Mouse (Mus musculus) intestine, embryonic 15.5 days (tissue): ENCODE measurements at regions not wholly inside any gene's neighbourhood (a gene's known extent, or its start where the extent isn't known, plus 50 kb on each side); places are given as distances from the start of the nearest gene placed in this dataset.
A peak's percentile ranks its signal among the peaks of the same experiment; 100 is the strongest.

ENCODE experiments used
- ATAC-seq: fragments of 200-750 bp; cut with Nextera tagmentation; 2 replicates; pipeline ENCODE4 v1.8.0; 2017; ENCODE audit warnings: moderate TSS enrichment, moderate library complexity
- H3K27ac ChIP-seq: fragments of 300-500 bp; sonication (generic); 2 replicates; pipeline ENCODE4 v1.5.1; 2015; ENCODE audit warnings: mild to moderate bottlenecking, inconsistent platforms
- H3K27me3 ChIP-seq: fragments of 300-500 bp; sonication (generic); replicated peaks from 2 replicates; pipeline ENCODE4 v1.6.1; 2015; ENCODE audit warnings: inconsistent platforms
- H3K36me3 ChIP-seq: fragments of 300-500 bp; sonication (generic); 2 replicates; pipeline ENCODE4 v1.6.1; 2015; ENCODE audit warnings: inconsistent platforms
- H3K4me1 ChIP-seq: fragments of 300-500 bp; sonication (generic); replicated peaks from 2 replicates; pipeline ENCODE4 v1.6.1; 2015; ENCODE audit warnings: inconsistent platforms
- H3K4me2 ChIP-seq: fragments of 300-500 bp; sonication (generic); replicated peaks from 2 replicates; pipeline ENCODE4 v1.6.1; 2015; ENCODE audit warnings: mild to moderate bottlenecking, inconsistent platforms
- H3K4me3 ChIP-seq: fragments of 300-500 bp; sonication (generic); replicated peaks from 2 replicates; pipeline ENCODE4 v1.5.1; 2015; ENCODE audit warnings: inconsistent platforms
- H3K9ac ChIP-seq: fragments of 300-500 bp; sonication (generic); 2 replicates; pipeline ENCODE4 v1.6.1; 2015; ENCODE audit warnings: inconsistent platforms
- H3K9me3 ChIP-seq: fragments of 300-500 bp; sonication (generic); 2 replicates; pipeline ENCODE4 v1.6.1; 2016; ENCODE audit warnings: inconsistent platforms
- WGBS: fragments of 180-500 bp; shearing (Covaris S2); methylation state at CpG from one replicate; pipeline ENCODE4 v1.1.7; 2015; 5-methylcytosine and 5-hydroxymethylcytosine counted together

DNA sequence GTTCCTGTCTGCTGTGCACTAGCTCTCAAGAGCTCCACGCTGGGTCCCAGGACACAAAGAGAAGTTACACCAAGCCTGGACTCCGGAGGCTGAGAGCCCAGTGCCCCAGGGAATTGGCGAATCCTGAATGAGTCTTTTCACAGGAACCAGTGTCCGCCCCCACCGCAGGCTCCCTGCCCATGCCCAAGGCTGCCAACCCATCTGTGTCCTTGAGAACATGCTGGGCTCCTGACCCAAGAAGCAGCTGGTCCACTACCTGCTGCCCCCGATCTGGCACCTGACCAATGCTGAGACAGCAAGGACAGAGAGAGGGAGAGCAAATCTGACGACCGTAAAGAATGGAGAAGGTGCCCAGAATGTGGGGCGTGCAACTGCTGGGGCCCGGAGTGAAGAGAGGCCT is 85.2 kb upstream of the Cplx2 start:
- no peak for ATAC-seq
- peaks cover 5% of the 10 kb centered on the region; the same call in 1 of the 2 replicates for H3K4me1 ChIP-seq
- no peaks in the 10 kb centered on the region for H3K36me3 ChIP-seq
- peaks cover 5% of the 10 kb centered on the region for H3K27me3 ChIP-seq
- no peak overlapping the region for H3K4me3 ChIP-seq
- no peak overlapping the region for H3K9ac ChIP-seq
- WGBS: 86% methylated on average over 10 of the region's 10 CpGs
- H3K27ac ChIP-seq: no peak overlapping the region
- no peak overlapping the region for H3K4me2 ChIP-seq
- H3K9me3 ChIP-seq: no peaks in the 10 kb centered on the region

DNA sequence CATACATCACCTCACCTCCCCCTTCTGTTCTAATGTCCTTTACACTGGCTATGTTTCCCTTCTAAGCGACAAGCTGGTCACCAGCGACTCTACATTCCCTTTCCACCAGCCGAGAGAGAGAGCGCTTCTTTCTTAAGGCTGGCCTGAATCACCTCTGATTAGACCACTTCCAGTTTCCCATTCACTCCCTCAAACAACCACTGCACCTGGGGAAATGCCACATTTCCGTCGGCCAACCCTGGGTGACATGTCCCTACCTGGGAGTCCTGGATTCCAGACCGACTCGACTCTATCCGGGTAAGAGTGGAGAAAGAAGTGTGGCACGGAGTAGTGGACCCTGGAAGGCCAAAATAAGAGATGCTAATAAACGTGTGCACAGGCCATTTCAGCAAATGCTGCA is 84.5 kb upstream of the Cplx2 start:
- Histone ChIP-seq H3K9ac (no peak overlapping the region), H3K4me2 (no peak overlapping the region), H3K27ac (no peak overlapping the region), H3K27me3 (peaks cover under 1% of the 10 kb centered on the region; the same call in 1 of the 2 replicates), H3K36me3 (no peaks in the 10 kb centered on the region), H3K4me1 (peaks cover 5% of the 10 kb centered on the region; the same call in 1 of the 2 replicates), H3K4me3 (no peak overlapping the region), H3K9me3 (no peaks in the 10 kb centered on the region)
- 82% methylated on average over 11 of the region's 11 CpGs for WGBS
- no peak for ATAC-seq

DNA sequence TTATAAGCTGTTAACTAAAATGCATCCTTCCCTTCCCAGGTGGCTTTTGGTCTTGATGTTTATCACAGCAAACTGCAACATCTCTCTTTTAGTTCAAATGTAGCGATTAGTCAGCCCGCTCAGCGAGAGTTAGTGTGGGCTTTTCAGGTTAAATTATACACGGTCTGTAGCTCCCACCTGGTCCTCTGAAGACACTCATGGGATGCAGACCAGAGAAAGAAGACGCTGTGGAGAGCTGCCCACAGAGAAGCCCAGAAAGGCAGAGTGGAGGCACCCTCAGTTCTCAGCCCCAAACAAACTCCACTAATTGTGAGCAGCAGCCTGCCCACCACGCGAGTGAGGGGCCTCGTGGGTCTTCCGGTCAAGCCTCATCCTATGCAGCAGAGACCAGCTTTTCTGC is 81.1 kb upstream of the Cplx2 start:
- no peak overlapping the region for H3K27ac ChIP-seq
- no peak overlapping the region for H3K4me3 ChIP-seq
- H3K4me2 ChIP-seq: no peak overlapping the region
- H3K27me3 ChIP-seq: no peaks in the 10 kb centered on the region
- H3K4me1 ChIP-seq: no peaks in the 10 kb centered on the region
- no peak overlapping the region for H3K9ac ChIP-seq
- WGBS: 90% methylated on average over 9 of the region's 9 CpGs
- H3K9me3 ChIP-seq: no peaks in the 10 kb centered on the region
- no peaks in the 10 kb centered on the region for H3K36me3 ChIP-seq
- ATAC-seq: no peak

DNA sequence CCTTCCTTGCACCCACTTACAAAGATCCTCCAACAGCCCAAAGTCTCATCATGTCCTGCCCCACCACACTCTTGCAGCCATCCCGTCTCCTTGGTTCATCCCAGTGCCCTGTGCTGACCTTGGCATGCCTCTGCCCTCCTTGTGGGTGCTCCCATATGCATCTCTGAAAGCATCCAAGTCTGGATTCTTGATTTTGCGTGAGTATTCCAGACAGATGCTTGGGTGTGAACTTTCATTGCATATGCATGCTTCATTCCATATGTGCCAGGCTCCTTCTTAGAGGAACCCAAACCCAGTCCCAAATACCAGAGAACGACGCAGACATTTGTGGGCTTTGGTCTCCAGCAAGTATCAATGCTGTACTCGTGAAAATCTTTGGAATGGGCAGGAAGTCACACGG is 78.8 kb upstream of the Cplx2 start:
- Histone ChIP-seq H3K9me3 (no peaks in the 10 kb centered on the region), H3K9ac (no peak overlapping the region), H3K27me3 (no peaks in the 10 kb centered on the region), H3K4me2 (no peak overlapping the region), H3K27ac (no peak overlapping the region), H3K36me3 (no peaks in the 10 kb centered on the region), H3K4me1 (no peaks in the 10 kb centered on the region), H3K4me3 (no peak overlapping the region)
- 81% methylated on average over 6 of the region's 6 CpGs for WGBS
- ATAC-seq: no peak

DNA sequence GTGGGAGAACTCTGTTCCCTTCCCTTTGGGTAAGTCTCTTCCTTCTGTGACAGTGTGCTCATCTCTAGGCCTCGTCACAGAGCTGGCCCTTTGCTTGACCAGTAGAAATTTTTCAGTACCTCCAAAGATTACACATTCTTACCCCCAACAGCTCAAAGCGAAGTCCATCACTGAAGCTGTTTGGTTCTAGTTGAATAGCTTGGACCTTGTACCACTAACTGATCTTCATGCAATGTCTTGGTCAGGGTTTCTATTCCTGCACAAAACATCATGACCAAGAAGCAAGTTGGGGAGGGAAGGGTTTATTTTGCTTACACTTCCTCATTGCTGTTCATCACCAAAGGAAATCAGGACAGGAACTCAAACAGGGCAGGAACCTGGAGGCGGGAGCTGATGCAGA is 78.1 kb upstream of the Cplx2 start:
- Histone ChIP-seq H3K4me2 (no peak overlapping the region), H3K4me3 (no peak overlapping the region), H3K9me3 (no peaks in the 10 kb centered on the region), H3K36me3 (no peaks in the 10 kb centered on the region), H3K27me3 (no peaks in the 10 kb centered on the region), H3K4me1 (no peaks in the 10 kb centered on the region), H3K27ac (no peak overlapping the region), H3K9ac (no peak overlapping the region)
- ATAC-seq: no peak
- 91% methylated on average over 3 of the region's 3 CpGs for WGBS

DNA sequence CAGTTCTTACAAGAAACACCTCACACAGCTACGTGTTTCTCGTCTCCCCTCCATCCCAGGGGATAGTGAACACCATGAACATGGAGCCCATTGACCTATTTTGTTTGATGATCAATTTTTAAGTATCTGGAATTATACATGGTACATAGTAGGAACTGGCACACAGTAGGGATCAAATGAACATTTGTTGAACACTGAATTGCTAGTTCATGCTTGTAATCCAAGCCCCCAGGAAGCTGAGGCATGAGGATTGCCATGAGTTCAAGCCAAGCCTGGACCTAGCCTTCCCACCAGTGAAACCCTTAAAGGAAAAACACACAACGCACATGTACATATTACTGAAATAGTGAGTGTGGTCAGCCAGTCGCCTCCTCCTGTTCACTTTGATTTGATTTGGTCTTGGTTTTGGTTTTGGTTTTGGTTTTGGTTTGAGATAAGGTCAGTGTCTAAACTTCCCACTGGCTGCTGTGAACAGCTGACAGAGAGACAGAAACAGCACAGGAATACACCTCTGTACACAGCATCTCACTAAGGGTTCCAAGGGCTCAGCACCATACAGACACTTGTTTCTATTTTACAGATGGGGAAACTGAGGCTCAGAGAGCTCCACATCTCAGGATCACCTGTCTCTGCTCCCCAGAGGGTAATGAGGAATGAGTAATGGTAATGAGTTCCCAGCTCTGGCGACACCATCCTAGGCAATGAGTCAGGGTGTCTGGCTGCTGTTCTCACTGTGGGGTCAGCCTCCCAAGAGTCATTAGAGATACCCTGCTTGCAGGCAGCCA is 75.5 kb upstream of the Cplx2 start:
- Histone ChIP-seq H3K36me3 (no peaks in the 10 kb centered on the region), H3K4me1 (no peaks in the 10 kb centered on the region), H3K9ac (no peak overlapping the region), H3K4me3 (no peak overlapping the region), H3K27me3 (no peaks in the 10 kb centered on the region), H3K9me3 (no peaks in the 10 kb centered on the region), H3K27ac (no peak overlapping the region), H3K4me2 (no peak overlapping the region)
- WGBS: 71% methylated on average over 5 of the region's 5 CpGs
- ATAC-seq: no peak

DNA sequence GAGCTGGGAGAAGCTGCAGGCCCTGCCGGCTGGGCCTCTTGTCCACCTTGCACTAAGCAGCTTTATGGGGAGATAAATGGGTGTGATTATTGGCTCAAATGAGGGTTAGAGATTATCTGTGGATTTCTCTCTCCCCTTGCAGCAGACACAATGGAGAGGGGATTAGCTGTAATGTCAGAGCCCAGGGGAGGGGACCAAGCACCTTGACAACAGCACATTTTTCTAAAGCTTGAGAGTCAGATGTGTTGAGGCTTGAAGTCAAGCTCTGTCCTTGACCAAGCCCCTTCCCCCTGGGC is 74.9 kb upstream of the Cplx2 start:
- H3K27me3 ChIP-seq: no peaks in the 10 kb centered on the region
- no peak overlapping the region for H3K4me3 ChIP-seq
- H3K9me3 ChIP-seq: no peaks in the 10 kb centered on the region
- H3K36me3 ChIP-seq: no peaks in the 10 kb centered on the region
- H3K9ac ChIP-seq: no peak overlapping the region
- no peak overlapping the region for H3K4me2 ChIP-seq
- 5% methylated on average over 1 of the region's 1 CpGs for WGBS
- H3K27ac ChIP-seq: no peak overlapping the region
- no peaks in the 10 kb centered on the region for H3K4me1 ChIP-seq
- ATAC-seq: no peak

DNA sequence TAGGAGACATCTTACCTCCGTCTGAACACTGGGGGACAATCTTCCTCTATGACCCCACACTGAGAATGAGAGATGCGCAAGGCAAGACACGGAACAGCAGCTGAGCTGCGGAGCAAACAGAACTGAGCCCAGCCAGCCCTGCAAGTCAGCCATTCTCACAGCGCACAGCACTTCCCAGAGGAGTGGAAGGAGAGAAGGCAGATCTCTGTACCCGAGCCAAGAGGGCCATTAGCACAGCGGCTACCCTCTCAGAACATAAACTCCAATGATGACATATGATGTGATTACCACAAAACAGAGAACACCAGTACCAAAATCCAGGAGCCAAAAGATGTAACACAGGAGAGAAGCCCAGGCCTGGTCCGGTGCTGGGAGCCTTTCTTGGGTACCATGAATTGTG is 72.3 kb upstream of the Cplx2 start:
- H3K27me3 ChIP-seq: no peaks in the 10 kb centered on the region
- H3K9me3 ChIP-seq: no peaks in the 10 kb centered on the region
- 43% methylated on average over 8 of the region's 8 CpGs for WGBS
- H3K4me2 ChIP-seq: no peak overlapping the region
- no peak overlapping the region for H3K27ac ChIP-seq
- H3K4me3 ChIP-seq: no peak overlapping the region
- no peaks in the 10 kb centered on the region for H3K36me3 ChIP-seq
- no peak for ATAC-seq
- no peak overlapping the region for H3K9ac ChIP-seq
- H3K4me1 ChIP-seq: peaks cover 6% of the 10 kb centered on the region

DNA sequence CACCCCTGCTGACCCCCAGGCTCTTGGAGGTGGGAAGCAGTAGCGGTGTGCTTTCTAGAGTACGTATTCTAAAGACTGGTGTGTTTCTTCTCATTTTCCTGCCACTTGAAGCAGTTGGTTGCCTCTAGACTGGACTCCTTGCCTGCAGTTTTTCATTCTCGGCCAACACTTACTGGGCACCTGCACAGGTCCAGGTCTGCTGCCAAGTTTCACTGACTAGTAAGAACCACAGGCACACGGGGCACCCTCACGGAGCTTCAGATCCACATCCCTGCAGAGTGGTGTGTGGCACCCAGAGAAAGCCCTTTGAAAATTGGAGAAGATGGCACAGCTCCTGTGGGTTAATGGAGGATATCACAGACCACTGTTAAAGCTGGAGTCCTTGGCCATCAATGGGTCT is 71.9 kb upstream of the Cplx2 start:
- Histone ChIP-seq H3K4me2 (no peak overlapping the region), H3K27me3 (no peaks in the 10 kb centered on the region), H3K4me1 (peaks cover 10% of the 10 kb centered on the region), H3K36me3 (no peaks in the 10 kb centered on the region), H3K4me3 (no peak overlapping the region), H3K9ac (no peak overlapping the region), H3K9me3 (no peaks in the 10 kb centered on the region), H3K27ac (no peak overlapping the region)
- no peak for ATAC-seq
- 86% methylated on average over 5 of the region's 5 CpGs for WGBS

DNA sequence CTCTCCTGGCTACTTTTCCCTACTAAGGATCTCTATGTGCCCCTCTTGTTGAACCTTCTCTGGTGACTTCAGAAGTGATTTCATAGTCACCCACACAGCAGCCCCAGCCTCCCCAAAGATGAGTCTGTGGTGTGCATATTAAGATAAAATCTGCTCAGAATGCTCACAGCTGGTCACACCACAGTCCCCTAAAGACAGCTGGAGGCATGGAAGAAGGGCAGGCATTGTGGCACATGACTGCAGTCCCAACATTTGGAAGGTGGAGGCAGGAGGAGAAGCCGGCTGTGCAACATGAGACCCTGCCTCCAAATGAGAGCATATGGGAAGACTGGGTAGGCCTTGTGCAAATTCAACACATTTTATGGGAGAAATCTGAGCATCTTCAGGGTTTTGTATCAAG is 70.0 kb upstream of the Cplx2 start:
- Histone ChIP-seq H3K27ac (no peak overlapping the region), H3K9me3 (no peaks in the 10 kb centered on the region), H3K4me3 (no peak overlapping the region), H3K9ac (no peak overlapping the region), H3K4me2 (no peak overlapping the region), H3K4me1 (peaks cover 10% of the 10 kb centered on the region), H3K27me3 (no peaks in the 10 kb centered on the region), H3K36me3 (no peaks in the 10 kb centered on the region)
- WGBS: 100% methylated on average over 1 of the region's 1 CpGs
- no peak for ATAC-seq

DNA sequence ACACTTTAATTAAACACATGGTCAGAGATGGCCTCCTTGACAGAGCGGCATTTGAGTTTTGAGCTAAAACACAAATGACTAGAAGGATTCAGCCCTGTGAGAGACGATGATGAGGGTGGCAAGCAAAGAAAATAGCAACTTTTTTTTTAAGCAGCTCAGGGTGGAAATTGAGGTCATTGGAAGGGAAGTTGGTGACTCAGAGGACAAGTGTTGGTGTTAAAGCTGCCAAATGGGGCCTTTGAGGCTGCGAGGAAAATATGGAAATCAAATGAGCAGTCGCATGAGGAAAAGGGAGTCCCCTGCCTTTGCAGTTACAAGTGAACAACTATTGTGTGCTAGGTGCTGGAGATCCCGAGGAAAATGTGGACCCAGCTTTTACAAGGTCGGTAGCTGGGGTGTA is 69.5 kb upstream of the Cplx2 start:
- WGBS: 42% methylated on average over 6 of the region's 6 CpGs
- Histone ChIP-seq H3K4me2 (peak overlapping the region; percentile 96), H3K27ac (no peak overlapping the region), H3K4me3 (no peak overlapping the region), H3K36me3 (no peaks in the 10 kb centered on the region), H3K9ac (no peak overlapping the region), H3K4me1 (peaks cover 10% of the 10 kb centered on the region), H3K27me3 (no peaks in the 10 kb centered on the region), H3K9me3 (no peaks in the 10 kb centered on the region)
- no peak for ATAC-seq

DNA sequence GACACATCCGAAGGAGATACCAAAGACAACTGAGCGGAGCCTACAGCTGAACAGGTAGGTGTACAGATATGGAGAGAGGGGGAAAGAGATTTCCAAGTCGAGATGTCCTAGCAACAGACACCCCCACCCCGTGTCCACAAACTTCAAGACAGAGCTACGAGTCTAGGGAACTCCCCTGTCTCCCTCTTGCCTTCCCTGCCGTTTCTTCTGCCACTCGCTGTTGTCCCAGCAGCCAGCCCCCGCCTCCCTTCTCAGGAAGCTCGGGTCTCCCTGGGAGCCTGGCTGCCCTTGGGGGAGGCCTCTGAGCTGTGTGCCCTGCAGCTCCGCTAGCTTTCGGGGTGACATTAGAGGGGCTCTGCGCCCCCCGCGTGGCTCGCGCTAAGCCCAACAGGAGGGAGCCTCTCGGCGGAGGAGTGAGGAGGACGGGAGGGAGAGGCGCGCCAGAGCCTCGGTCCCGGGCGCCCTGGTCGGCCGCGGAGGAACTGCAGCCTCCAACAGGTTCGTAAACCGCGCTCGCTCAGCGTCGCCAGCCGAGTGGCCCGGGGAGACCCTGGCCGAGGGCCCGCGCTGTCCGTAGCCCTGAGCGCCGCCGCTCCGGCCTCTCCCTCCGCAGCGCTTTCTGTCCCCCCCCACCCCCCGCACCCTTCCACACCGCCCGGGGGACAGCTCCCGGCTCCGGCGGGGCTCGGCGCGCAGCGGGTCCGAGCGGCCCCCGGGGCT is 68.6 kb upstream of the Cplx2 start:
- Histone ChIP-seq H3K4me2 (peak overlapping the region; percentile 96), H3K4me3 (peak overlapping the region; percentile 80), H3K9ac (peak overlapping the region; percentile 86), H3K27me3 (no peaks in the 10 kb centered on the region), H3K9me3 (no peaks in the 10 kb centered on the region), H3K4me1 (peaks cover 10% of the 10 kb centered on the region), H3K36me3 (no peaks in the 10 kb centered on the region), H3K27ac (peak overlapping the region; percentile 99)
- peak; percentile 68 for ATAC-seq
- WGBS: under 1% methylated on average over 42 of the region's 58 CpGs
